Mouse (Mus musculus) bone marrow macrophage, adult 2 months (primary cell): Measurements from ENCODE around the gene Ankmy2. TPM values are rescaled to one million over a fixed set of nuclear protein-coding genes. Genes with fewer than 3 reads are reported as not detected.

Experiments
- H3K27ac ChIP-seq: 2 replicates; pipeline ENCODE4 v1.5.1; 2012; ENCODE audit warnings: low read depth, low read length; ENCODE audit not compliant: insufficient read depth
- H3K4me1 ChIP-seq: 2 replicates; pipeline ENCODE4 v1.6.1; 2012; ENCODE audit warnings: low read length; ENCODE audit not compliant: control insufficient read depth, insufficient read depth
- H3K4me3 ChIP-seq: 2 replicates; pipeline ENCODE4 v1.5.1; 2012; ENCODE audit warnings: mild to moderate bottlenecking, low read length, moderate library complexity; ENCODE audit not compliant: insufficient read depth
- CTCF ChIP-seq: IDR thresholded peaks from 2 replicates; pipeline ENCODE4 v1.5.1; 2012; ENCODE audit warnings: low read depth, mild to moderate bottlenecking, low read length, moderate library complexity
- POLR2A ChIP-seq: IDR thresholded peaks from 2 replicates; pipeline ENCODE4 v1.6.1; 2012; ENCODE audit warnings: mild to moderate bottlenecking, low read depth, low read length, borderline replicate concordance
- polyA plus RNA-seq: library from polyadenylated mRNA; stranded (reverse); fragments of >200 nt; gene quantifications from 2 replicates; pipeline ENCODE4 v1.2.4, GENCODE M21; 2012; ENCODE audit not compliant: missing spikeins, insufficient read depth, insufficient read length

The Ankmy2 gene
- polyA plus RNA-seq, 1 experiment = 17.2 TPM

DNA sequence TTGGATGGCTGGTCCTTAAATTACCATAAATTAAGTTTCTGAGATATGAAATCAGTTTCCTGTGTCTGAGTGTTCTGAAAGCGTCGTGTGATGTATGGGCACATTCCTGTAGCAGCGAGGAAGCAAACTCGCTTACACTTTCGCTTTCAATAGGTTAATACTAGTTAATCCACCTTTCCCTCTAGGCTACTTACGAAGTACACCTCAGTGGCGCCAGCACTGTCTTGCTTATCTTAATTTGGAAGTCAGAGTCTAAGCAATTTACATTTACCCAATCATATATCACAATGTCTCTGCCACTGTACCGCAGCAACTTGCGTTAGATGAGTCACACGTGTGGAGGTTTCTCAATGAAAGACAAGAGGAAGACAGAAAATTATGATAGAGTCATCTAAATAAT is 60.0 kb downstream of the Ankmy2 start:
- TF ChIP-seq POLR2A (no peak), CTCF (no peak)
- Histone ChIP-seq H3K4me3 (peak overlapping the region; percentile 58), H3K27ac (no peak overlapping the region), H3K4me1 (peaks cover 8% of the 10 kb centered on the region)

DNA sequence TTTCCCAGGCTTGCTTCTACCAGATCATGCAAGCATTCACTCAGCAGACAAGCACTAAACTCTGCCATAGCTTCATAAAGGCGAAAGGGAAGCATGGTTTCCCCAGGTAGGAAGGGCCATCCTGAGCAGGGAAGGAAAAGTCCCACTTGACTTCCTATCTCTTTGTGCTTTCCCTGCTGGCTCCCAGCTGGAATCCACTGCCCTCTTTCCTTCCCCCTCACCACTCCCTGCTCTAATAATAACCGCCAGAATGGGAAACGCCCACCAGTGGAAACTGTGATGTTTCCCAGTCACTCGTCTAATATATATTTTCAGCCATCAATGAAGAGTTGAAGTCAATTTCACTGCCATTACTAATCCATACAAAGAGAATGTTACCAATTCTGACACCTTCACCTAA is 67.5 kb downstream of the Ankmy2 start:
- H3K4me3 ChIP-seq = no peak overlapping the region
- no peak for TF ChIP-seq CTCF
- no peak for TF ChIP-seq POLR2A
- no peak overlapping the region for H3K27ac ChIP-seq
- H3K4me1 ChIP-seq = no peaks in the 10 kb centered on the region

DNA sequence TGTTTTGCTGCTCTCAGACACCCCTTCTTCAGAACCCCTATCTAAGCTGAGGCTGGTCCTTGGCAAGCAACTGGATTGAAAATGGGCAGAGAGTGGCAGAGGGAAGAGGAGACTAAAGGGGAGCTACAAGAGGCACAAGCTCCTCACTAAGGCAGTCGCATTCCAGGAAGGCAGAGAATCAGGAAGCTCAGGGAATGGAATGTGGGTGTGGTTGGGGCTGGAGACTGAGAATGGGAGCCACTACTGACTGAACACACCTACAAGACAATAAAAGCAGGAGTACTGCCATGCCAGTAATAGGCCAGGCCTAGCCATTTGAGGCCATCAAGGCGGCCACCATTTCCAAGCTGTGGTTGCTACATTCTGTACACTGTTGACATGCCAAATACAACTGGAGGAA is 74.5 kb downstream of the Ankmy2 start:
- no peak overlapping the region for H3K4me3 ChIP-seq
- no peaks in the 10 kb centered on the region for H3K4me1 ChIP-seq
- TF ChIP-seq POLR2A = no peak
- TF ChIP-seq CTCF = no peak
- H3K27ac ChIP-seq = no peak overlapping the region

- H3K4me3 ChIP-seq = no peak overlapping the region
- no peak for TF ChIP-seq POLR2A
- no peak for TF ChIP-seq CTCF
- H3K27ac ChIP-seq = no peak overlapping the region
These were observed 84.3 kb downstream of the Ankmy2 start for GRCm38 (mm10) chr12:36241171-36241570.

More at GRCm38 (mm10) chr12:36241171-36241570, 84.3 kb downstream of the Ankmy2 start:
- H3K4me1 ChIP-seq = no peaks in the 10 kb centered on the region

Other genes starting within 250 kb of the Ankmy2 start
- gene Agr3, start 231.5 kb upstream of the Ankmy2 start, polyA plus RNA-seq = not detected in 2 replicates
- not detected in 2 replicates for gene Agr2, start 164.2 kb upstream of the Ankmy2 start, polyA plus RNA-seq
- 14.5 and 18.1 TPM in 2 replicates for gene Tspan13, start 114.6 kb upstream of the Ankmy2 start, polyA plus RNA-seq
- gene Bzw2, start 966 bp downstream of the Ankmy2 start, polyA plus RNA-seq = 6.3 and 7.3 TPM in 2 replicates
- not detected in 2 replicates for gene Lrrc72, start 96.3 kb downstream of the Ankmy2 start, polyA plus RNA-seq
- gene Sostdc1, start 157.0 kb downstream of the Ankmy2 start, polyA plus RNA-seq = not detected in 2 replicates
- gene Ispd, start 224.3 kb downstream of the Ankmy2 start, polyA plus RNA-seq = 1.4 and 1.6 TPM in 2 replicates
- not detected in 2 replicates for gene D630036H23Rik, start 225.1 kb downstream of the Ankmy2 start, polyA plus RNA-seq